Mouse (Mus musculus) limb, embryonic 12.5 days (tissue): Measurements from ENCODE around the gene Vmn1r198. TPM values are rescaled to one million over a fixed set of nuclear protein-coding genes. Genes with fewer than 3 reads are reported as not detected.

Source experiments
- ATAC-seq: fragments of 200-750 bp; cut with Nextera tagmentation; 2 replicates; pipeline ENCODE4 v1.8.0; 2017; ENCODE audit warnings: low read depth, moderate TSS enrichment; ENCODE audit not compliant: insufficient number of reproducible peaks, insufficient read depth, low FRiP score, low TSS enrichment
- H3K27ac ChIP-seq: fragments of 300-500 bp; sonication (generic); 2 replicates; pipeline ENCODE4 v1.5.1; 2016; ENCODE audit warnings: mild to moderate bottlenecking, moderate library complexity
- H3K27me3 ChIP-seq: fragments of 300-500 bp; sonication (generic); 2 replicates; pipeline ENCODE4 v1.6.1; 2016; ENCODE audit warnings: mild to moderate bottlenecking, moderate library complexity
- H3K36me3 ChIP-seq: fragments of 300-500 bp; sonication (generic); 2 replicates; pipeline ENCODE4 v1.6.1; 2016; ENCODE audit warnings: mild to moderate bottlenecking, moderate library complexity
- H3K4me1 ChIP-seq: fragments of 300-500 bp; sonication (generic); replicated peaks from 2 replicates; pipeline ENCODE4 v1.6.1; 2016
- H3K4me2 ChIP-seq: fragments of 300-500 bp; sonication (generic); 2 replicates; pipeline ENCODE4 v1.6.1; 2016; ENCODE audit warnings: mild to moderate bottlenecking, moderate library complexity
- H3K4me3 ChIP-seq: fragments of 300-500 bp; sonication (generic); replicated peaks from 2 replicates; pipeline ENCODE4 v1.5.1; 2016; ENCODE audit warnings: mild to moderate bottlenecking
- H3K9ac ChIP-seq: fragments of 300-500 bp; sonication (generic); replicated peaks from 2 replicates; pipeline ENCODE4 v1.6.1; 2016; ENCODE audit warnings: mild to moderate bottlenecking, moderate library complexity
- H3K9me3 ChIP-seq: fragments of 300-500 bp; sonication (generic); 2 replicates; pipeline ENCODE4 v1.6.1; 2016; ENCODE audit warnings: mild to moderate bottlenecking, moderate library complexity
- WGBS: fragments of 180-500 bp; shearing (Covaris S2); methylation state at CpG from one replicate; pipeline ENCODE4 v1.1.7; 2016; 5-methylcytosine and 5-hydroxymethylcytosine counted together
- polyA plus RNA-seq: library from polyadenylated mRNA; unstranded; fragments of >200 nt; fragmentation: Nextera tagmentation; extraction: Ambion mirVana; gene quantifications from 2 replicates; pipeline ENCODE4 v1.2.1, GENCODE M21; 2016

Gene Vmn1r198
- polyA plus RNA-seq, 1 experiment from 2014 or later = not detected

GRCm38 (mm10) chr13:22387050-22387449 lies 36.9 kb downstream of the Vmn1r198 start:
- no peak overlapping the region for H3K4me3 ChIP-seq
- H3K27me3 ChIP-seq = no peaks in the 10 kb centered on the region
- no peak for ATAC-seq
- no peaks in the 10 kb centered on the region for H3K36me3 ChIP-seq
- H3K27ac ChIP-seq = no peak overlapping the region
- H3K4me1 ChIP-seq = no peaks in the 10 kb centered on the region
- 95% methylated on average over 1 of the region's 1 CpGs for WGBS
- H3K9me3 ChIP-seq = no peaks in the 10 kb centered on the region
- H3K4me2 ChIP-seq = no peak overlapping the region
- H3K9ac ChIP-seq = no peak overlapping the region

- no peak within 1 kb of the TSS for H3K4me2 ChIP-seq
- H3K4me1 ChIP-seq = no peaks in the 10 kb centered on the region
- H3K9ac ChIP-seq = no peak within 1 kb of the TSS
- no peaks in the 10 kb centered on the region for H3K9me3 ChIP-seq
- H3K27ac ChIP-seq = no peak within 1 kb of the TSS
- no peak for ATAC-seq
- H3K4me3 ChIP-seq = no peak within 1 kb of the TSS
- WGBS = 24% methylated on average over 3 of the region's 3 CpGs
- no peaks in the 10 kb centered on the region for H3K36me3 ChIP-seq
- no peaks in the 10 kb centered on the region for H3K27me3 ChIP-seq
Observed at GRCm38 (mm10) chr13:22390073-22390472, 39.9 kb downstream of the Vmn1r198 start, which contains the start of gene Vmn1r200. Vmn1r200 (plus strand) TSS chr13:22390373.

DNA sequence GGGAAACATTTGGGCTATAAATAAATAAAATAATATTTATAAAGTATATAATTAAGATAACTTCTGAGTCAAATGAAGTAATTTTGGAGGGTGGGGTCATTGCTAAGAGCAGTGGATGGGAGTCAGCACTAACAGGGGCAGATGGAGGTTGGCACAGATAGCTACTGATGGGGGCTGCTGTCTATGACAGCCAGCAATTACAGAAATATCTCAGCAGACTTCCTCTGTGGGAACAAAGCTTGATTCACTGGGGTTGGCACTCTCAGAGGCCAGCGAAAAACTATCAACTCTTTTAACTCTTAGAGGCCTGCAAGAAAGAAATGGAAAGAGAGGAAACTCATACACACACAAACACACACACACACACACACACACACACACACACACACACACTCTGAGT lies 52.8 kb downstream of the Vmn1r198 start:
- no peaks in the 10 kb centered on the region for H3K36me3 ChIP-seq
- 85% methylated on average over 1 of the region's 1 CpGs for WGBS
- no peak overlapping the region for H3K4me2 ChIP-seq
- no peaks in the 10 kb centered on the region for H3K4me1 ChIP-seq
- peaks cover 27% of the 10 kb centered on the region for H3K9me3 ChIP-seq
- no peak overlapping the region for H3K9ac ChIP-seq
- H3K4me3 ChIP-seq = no peak overlapping the region
- no peak for ATAC-seq
- no peak overlapping the region for H3K27ac ChIP-seq
- no peaks in the 10 kb centered on the region for H3K27me3 ChIP-seq

Other genes with a start within 250 kb of the Vmn1r198 start
- not detected in 2 replicates for gene Vmn1r189, start 244.5 kb upstream of the Vmn1r198 start, polyA plus RNA-seq
- gene Vmn1r191, start 166.4 kb upstream of the Vmn1r198 start, polyA plus RNA-seq = not detected in 2 replicates
- gene Vmn1r192, start 159.2 kb upstream of the Vmn1r198 start, polyA plus RNA-seq = not detected in 2 replicates
- gene Vmn1r193, start 127.2 kb upstream of the Vmn1r198 start, polyA plus RNA-seq = not detected in 2 replicates
- not detected in 2 replicates for gene Vmn1r194, start 106.1 kb upstream of the Vmn1r198 start, polyA plus RNA-seq
- not detected in 2 replicates for gene Vmn1r195, start 79.8 kb upstream of the Vmn1r198 start, polyA plus RNA-seq
- not detected in 2 replicates for gene Vmn1r196, start 60.4 kb upstream of the Vmn1r198 start, polyA plus RNA-seq
- not detected in 2 replicates for gene Vmn1r197, start 25.8 kb upstream of the Vmn1r198 start, polyA plus RNA-seq
- not detected in 2 replicates for gene Vmn1r199, start 29.5 kb downstream of the Vmn1r198 start, polyA plus RNA-seq
- not detected in 2 replicates for gene Vmn1r200, start 40.0 kb downstream of the Vmn1r198 start, polyA plus RNA-seq
- not detected in 2 replicates for gene Vmn1r201, start 121.6 kb downstream of the Vmn1r198 start, polyA plus RNA-seq
- gene Vmn1r202, start 155.0 kb downstream of the Vmn1r198 start, polyA plus RNA-seq = not detected in 2 replicates
- not detected in 2 replicates for gene Vmn1r203, start 167.8 kb downstream of the Vmn1r198 start, polyA plus RNA-seq
- gene Vmn1r204, start 202.8 kb downstream of the Vmn1r198 start, polyA plus RNA-seq = not detected in 2 replicates
- not detected in 2 replicates for gene Vmn1r205, start 242.6 kb downstream of the Vmn1r198 start, polyA plus RNA-seq